Mouse (Mus musculus) G1E (cell line): ENCODE data around the gene Celf2.

Source experiments
- CTCF ChIP-seq: IDR thresholded peaks from 2 replicates; pipeline ENCODE4 v1.5.1; 2012; ENCODE audit warnings: low read depth, low read length, inconsistent platforms, mixed read lengths
- GATA1 ChIP-seq: IDR thresholded peaks from 2 replicates; pipeline ENCODE4 v1.6.1; 2012; ENCODE audit warnings: borderline replicate concordance, low read length, inconsistent platforms, mixed read lengths
- POLR2AphosphoS5 ChIP-seq: IDR thresholded peaks from 2 replicates; pipeline ENCODE4 v1.6.1; 2012; ENCODE audit warnings: low read depth, low read length, inconsistent platforms; ENCODE audit not compliant: insufficient replicate concordance
- TAL1 ChIP-seq: conservative IDR thresholded peaks from 2 replicates; pipeline ENCODE4 v1.6.1; 2012; ENCODE audit warnings: low read depth, low read length, inconsistent platforms, mixed read lengths

DNA sequence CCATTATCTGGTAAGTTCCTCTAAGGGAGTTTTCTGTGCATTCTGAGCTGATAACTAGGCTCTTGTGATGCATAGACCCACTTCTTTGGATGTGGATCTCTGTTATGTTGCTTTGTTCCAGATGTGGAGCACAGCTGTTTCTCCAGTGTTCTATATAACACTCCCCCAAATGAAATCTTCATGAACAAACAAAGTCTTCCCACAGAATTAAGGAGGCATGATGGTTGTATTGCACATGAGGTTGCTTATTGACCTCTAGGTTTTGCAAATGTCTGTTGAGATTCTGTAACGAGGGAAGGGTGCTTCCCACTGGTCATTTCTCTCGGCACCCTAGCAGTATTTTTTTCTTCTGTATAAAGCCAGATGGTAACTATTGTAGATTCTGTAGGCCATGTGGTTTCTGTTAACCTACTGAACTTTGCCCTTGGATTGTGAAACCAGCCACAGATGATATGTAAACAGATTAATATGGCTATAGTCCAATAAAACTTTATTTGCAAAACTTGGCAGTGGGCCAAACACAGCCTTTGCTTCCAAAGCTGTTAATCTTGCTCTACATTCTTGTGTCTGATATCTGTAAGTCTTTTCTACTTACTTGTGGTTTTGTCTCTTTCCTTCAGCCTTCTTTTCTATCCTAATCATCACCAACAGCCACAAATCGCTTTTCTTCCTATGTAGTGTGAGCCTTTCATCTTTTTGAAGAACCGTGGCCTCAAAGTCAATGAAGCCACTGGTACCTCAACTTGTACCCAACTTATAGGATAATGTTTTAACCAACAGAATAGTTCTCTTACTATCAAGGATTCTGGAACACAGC lies 263.2 kb downstream of the Celf2 start:
- TF ChIP-seq CTCF: no peak
- no peak for TF ChIP-seq GATA1
- TF ChIP-seq TAL1: no peak
- no peak for TF ChIP-seq POLR2AphosphoS5
